Mouse (Mus musculus): ENCODE data around the gene Selenon. TPM values are rescaled to one million over a fixed set of nuclear protein-coding genes. Genes with fewer than 3 reads are reported as not detected.
"Not testable (repeated sequence)": the region's sequence is repeated elsewhere in the genome, so short reads cannot be mapped to it uniquely, and the experiment has no call there.

Selenon gene
- total RNA-seq, 2 experiments from 2014 or later, result 22.2 to 23.2 TPM

DNA sequence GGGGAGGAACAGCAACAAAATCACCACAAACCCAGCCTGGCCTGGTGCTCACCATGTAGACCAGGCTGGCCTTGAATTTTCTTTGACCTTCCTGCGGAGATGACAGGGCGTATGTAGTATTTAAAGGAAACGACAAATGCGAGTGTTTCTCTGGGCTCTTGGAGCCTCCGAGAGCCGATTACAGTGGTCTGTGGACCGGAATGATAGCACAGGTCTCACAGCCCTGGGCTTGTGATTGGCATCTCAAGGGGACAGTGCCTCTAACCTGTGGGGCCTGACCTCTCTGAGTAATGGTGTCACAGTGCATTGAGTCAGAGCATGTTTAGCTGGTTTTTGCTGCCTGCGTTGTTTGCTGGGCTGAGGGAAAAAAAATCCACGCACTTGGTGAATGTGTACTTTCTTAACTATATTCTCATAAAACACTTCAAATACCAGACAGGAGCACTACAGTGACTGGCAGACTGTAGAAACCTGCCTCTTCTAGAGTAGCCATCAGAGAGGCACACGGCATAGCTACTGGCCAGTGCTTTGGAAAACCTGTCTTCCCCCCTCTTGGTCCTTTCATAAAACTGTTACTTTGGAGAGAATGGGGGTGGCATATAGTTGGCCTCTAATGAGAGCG lies 37.5 kb downstream of the Selenon start:
- H3K4me3 ChIP-seq, result no peak overlapping the region
- no peak overlapping the region for H3K27ac ChIP-seq
- no peak for TF ChIP-seq CTCF (IDR thresholded peaks at IDR 0.05)
- DNase-seq (ENCODE audit: extremely low spot score in 1 of 2, low spot score in 2 of 2), result no peak
- intact Hi-C loops (cut with DNase I), result no loop called here

- TF ChIP-seq CTCF (IDR thresholded peaks at IDR 0.05), result peak; percentile 48
- no peak overlapping the region for H3K4me3 ChIP-seq
These were observed 39.2 kb downstream of the Selenon start for GRCm38 (mm10) chr4:134512798-134513197.

GRCm38 (mm10) chr4:134511730-134512129 lies 40.2 kb downstream of the Selenon start:
- no peak for DNase-seq (ENCODE audit: extremely low spot score in 1 of 2, low spot score in 2 of 2)
- no peak for TF ChIP-seq CTCF (IDR thresholded peaks at IDR 0.05)
- Histone ChIP-seq H3K4me3 (no peak overlapping the region), H3K27ac (no peak overlapping the region)
- intact Hi-C loops (cut with DNase I), result no loop called here

More at GRCm38 (mm10) chr4:134512798-134513197, 39.2 kb downstream of the Selenon start:
- no peak for DNase-seq (ENCODE audit: extremely low spot score in 1 of 2, low spot score in 2 of 2)
- H3K27ac ChIP-seq, result no peak overlapping the region
- intact Hi-C loops (cut with DNase I), result no loop called here

- no peak within 1 kb of the TSS for H3K27ac ChIP-seq
- no peak; the same call in 1 of the 2 replicates for TF ChIP-seq CTCF (IDR thresholded peaks at IDR 0.05)
- intact Hi-C loops (cut with DNase I), result no loop called here
- H3K4me3 ChIP-seq, result peak within 1 kb of the TSS; percentile 39
- DNase-seq (ENCODE audit: extremely low spot score in 1 of 2, low spot score in 2 of 2), result peak; percentile 82
These were observed 41.0 kb downstream of the Selenon start, which contains the start of gene Aunip for GRCm38 (mm10) chr4:134510845-134511411. Gene Aunip, plus strand, starts transcription at chr4:134510999.

DNA sequence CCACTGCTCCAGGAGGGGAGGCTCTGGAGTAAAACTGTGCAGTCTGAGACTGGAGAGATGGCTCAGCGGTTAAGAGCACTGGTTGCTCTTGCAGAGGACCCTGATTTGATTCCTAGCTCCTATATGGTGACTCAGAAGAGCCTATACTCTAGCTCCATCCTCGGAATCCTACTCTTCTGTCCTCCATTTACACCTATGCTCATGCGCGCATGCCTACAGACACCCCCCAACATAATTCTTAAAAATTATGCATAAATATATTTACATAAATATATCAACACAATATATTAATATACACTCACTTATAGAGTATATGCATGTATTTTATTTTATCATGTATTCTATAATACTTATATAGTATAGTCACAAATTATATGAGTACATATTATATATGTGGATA lies 41.6 kb downstream of the Selenon start:
- no peak for TF ChIP-seq CTCF (IDR thresholded peaks at IDR 0.05)
- Histone ChIP-seq H3K27ac (no peak overlapping the region), H3K4me3 (no peak overlapping the region)
- intact Hi-C loops (cut with DNase I), result no loop called here
- DNase-seq (ENCODE audit: extremely low spot score in 1 of 2, low spot score in 2 of 2), result no peak

DNA sequence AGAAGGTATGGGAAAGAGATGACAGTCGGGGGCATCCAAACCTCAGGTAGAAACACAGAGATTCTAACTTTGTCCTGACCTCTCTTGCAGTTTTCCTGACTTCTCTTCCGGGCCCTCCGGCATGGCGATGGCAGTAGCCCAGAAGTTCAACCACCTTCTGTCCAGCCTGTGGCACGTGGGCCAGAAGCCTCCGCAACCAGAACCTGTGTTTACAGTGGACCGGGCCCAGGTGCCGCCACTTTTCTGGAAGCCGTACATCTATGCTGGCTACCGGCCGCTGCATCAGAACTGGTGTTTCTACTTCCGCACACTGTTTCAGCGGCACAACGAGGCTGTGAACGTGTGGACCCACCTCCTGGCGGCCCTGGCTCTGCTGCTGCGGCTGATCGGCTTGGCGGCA lies 45.3 kb downstream of the Selenon start:
- intact Hi-C loops (cut with DNase I), result no loop called here
- H3K4me3 ChIP-seq, result no peak overlapping the region
- DNase-seq (ENCODE audit: extremely low spot score in 1 of 2, low spot score in 2 of 2), result no peak
- no peak overlapping the region for H3K27ac ChIP-seq
- no peak for TF ChIP-seq CTCF (IDR thresholded peaks at IDR 0.05)

DNA sequence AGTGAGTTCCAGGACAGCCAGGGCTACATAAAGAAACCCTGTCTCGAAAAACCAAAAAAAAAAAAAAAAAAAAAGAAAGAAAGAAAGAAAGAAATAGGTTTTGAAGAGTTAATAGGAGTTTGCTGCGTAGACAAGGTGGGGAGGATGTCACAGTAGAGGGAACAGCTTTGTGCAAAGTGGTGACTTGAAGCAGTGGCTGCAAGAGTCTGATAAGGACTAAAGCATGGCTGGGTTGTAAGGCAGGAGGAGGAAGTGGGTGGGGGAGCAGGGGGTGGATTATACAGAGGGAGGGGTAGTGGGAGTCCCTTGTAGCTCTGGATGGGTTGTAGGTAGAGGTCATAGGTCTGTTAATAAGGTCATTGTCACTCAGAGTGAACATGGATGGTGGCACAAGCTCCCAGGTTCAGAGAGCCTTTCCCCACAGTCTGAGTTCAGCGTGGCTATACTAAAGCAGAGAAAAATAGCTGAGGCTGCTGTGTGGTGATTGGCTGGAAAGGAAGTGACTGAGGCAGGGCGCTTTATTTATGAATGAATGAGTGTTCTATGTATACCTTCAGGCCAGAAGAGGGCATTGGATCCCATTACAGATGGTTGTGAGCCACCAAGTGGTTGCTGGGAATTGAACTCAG lies 45.9 kb downstream of the Selenon start:
- no peak for DNase-seq (ENCODE audit: extremely low spot score in 1 of 2, low spot score in 2 of 2)
- Histone ChIP-seq H3K27ac (no peak overlapping the region), H3K4me3 (no peak overlapping the region)
- intact Hi-C loops (cut with DNase I), result no loop called here
- TF ChIP-seq CTCF (IDR thresholded peaks at IDR 0.05), result no peak

- H3K27ac ChIP-seq, result no peak overlapping the region
- intact Hi-C loops (cut with DNase I), result no loop called here
- H3K4me3 ChIP-seq, result no peak overlapping the region
- TF ChIP-seq CTCF (IDR thresholded peaks at IDR 0.05), result no peak
- no peak for DNase-seq (ENCODE audit: extremely low spot score in 1 of 2, low spot score in 2 of 2)
These were observed 46.6 kb downstream of the Selenon start for GRCm38 (mm10) chr4:134505303-134505789.

DNA sequence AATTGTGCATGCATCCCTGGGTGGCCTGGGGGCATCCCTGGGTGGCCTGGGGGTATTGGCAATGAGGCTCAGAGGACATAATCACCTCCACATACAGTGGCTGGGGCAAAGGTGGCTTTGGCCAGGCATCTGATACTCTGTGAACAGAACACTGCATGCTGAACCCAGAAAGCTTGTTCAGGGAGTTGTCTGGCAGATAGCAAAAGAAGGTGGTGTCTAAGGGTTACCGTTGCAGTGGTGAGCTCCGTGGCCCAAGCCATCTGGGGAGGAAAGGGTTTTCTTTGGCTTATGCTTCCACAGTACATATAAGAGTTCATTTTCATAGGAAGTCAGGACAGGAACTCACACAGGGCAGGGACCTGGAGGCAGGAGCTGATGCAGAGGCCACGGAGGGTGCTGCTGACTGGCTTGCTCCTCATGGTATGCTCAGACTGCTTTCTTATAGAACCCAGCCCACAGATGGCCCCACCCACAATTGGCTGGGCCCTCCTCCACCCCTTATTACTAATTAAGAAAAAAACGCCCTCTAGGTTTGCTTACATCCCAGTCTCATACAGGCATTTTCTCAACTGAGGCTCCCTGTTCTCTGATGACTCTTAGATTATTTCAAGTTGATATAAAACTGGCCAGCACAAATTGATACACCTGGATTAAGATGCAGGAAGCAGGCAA lies 48.1 kb downstream of the Selenon start:
- no peak for TF ChIP-seq CTCF (IDR thresholded peaks at IDR 0.05)
- Histone ChIP-seq H3K4me3 (no peak overlapping the region), H3K27ac (no peak overlapping the region)
- intact Hi-C loops (cut with DNase I), result no loop called here
- DNase-seq (ENCODE audit: extremely low spot score in 1 of 2, low spot score in 2 of 2), result no peak

DNA sequence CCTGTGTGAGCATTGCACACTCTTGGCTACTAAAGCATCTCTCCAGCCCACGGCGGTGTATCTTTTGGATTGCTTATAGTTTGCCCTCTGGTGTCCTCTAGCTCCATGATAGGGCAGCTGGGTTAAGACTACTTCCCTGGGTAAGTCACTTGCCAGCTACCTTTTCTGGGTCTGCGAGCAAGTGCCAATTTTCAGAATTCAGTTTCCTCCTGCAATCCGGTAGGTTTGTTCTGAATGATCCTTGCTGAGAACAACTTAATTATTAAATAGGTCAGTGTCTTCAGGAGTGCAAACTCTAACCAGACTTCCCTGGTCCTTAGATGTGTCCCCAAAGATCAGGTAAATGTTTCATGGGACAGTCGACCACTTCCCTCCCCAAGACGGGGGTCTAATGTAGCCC lies 50.9 kb downstream of the Selenon start:
- TF ChIP-seq CTCF (IDR thresholded peaks at IDR 0.05), result no peak
- intact Hi-C loops (cut with DNase I), result no loop called here
- Histone ChIP-seq H3K27ac (no peak overlapping the region), H3K4me3 (no peak overlapping the region)
- no peak for DNase-seq (ENCODE audit: extremely low spot score in 1 of 2, low spot score in 2 of 2)

DNA sequence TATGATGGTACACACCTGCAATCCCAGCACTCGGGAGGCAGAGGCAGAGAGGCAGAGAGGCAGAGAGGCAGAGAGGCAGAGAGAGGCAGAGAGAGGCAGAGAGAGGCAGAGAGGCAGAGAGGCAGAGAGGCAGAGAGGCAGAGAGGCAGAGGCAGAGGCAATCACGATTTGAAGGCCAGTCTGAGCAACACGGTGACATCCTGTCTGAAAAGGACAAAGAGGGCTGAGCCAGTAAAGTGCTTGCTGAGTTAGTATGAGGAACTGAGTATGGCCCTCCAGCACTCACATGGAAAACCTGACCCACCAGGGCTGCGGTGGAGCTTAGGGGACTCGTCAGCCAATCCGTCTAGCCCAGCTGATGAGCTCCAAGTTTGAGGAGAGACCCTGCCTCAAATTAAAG lies 53.0 kb downstream of the Selenon start:
- H3K27ac ChIP-seq; DNase-seq (ENCODE audit: extremely low spot score in 1 of 2, low spot score in 2 of 2); H3K4me3 ChIP-seq; intact Hi-C loops (cut with DNase I): not testable (repeated sequence)
